Mouse (Mus musculus) hindbrain, embryonic 15.5 days (tissue): ENCODE results near the gene Tomt. TPM values are rescaled to one million over a fixed set of nuclear protein-coding genes. Genes with fewer than 3 reads are reported as not detected.

ENCODE experiments used
- microRNA-seq: library from miRNA; unstranded; fragments of <30 nt; microRNA quantifications from one replicate; pipeline ENCODE4, GENCODE M21; 2016
- polyA plus RNA-seq: library from polyadenylated mRNA; unstranded; fragments of >200 nt; fragmentation: Nextera tagmentation; extraction: Ambion mirVana; gene quantifications from 2 replicates; pipeline ENCODE4 v1.2.1, GENCODE M21; 2015

Tomt gene
- polyA plus RNA-seq, 1 experiment from 2014 or later, result 0.49 TPM

Small RNA genes lying within 50 kb of the gene (microRNA-seq; reads per million reads assigned to microRNA genes)
- not detected for gene Gm22655

Other genes with a start within 250 kb of the Tomt start
- gene Clpb, start 242.7 kb downstream of the Tomt start, polyA plus RNA-seq, result 37.5 and 43.5 TPM in 2 replicates
- 1.5 and 2.3 TPM in 2 replicates for gene Phox2a, start 88.0 kb downstream of the Tomt start, polyA plus RNA-seq
- gene Inppl1, start 68.1 kb downstream of the Tomt start, polyA plus RNA-seq, result 17.2 and 18.2 TPM in 2 replicates
- gene Folr2, start 49.2 kb downstream of the Tomt start, polyA plus RNA-seq, result 2.4 and 2.9 TPM in 2 replicates
- gene Anapc15, start 42.6 kb downstream of the Tomt start, polyA plus RNA-seq, result 72.9 and 77.5 TPM in 2 replicates
- 29.8 and 51.4 TPM in 2 replicates for gene Folr1, start 35.6 kb downstream of the Tomt start, polyA plus RNA-seq
- gene Lamtor1, start 455 bp downstream of the Tomt start, polyA plus RNA-seq, result 155 and 165 TPM in 2 replicates
- gene Lrrc51, start 27.5 kb upstream of the Tomt start, polyA plus RNA-seq, result 12.5 and 15.2 TPM in 2 replicates
- gene Numa1, start 27.8 kb upstream of the Tomt start, polyA plus RNA-seq, result 43.3 and 46.5 TPM in 2 replicates
- gene Il18bp, start 112.3 kb upstream of the Tomt start, polyA plus RNA-seq, result 4.7 and 5.4 TPM in 2 replicates
- 34.5 and 35.5 TPM in 2 replicates for gene Rnf121, start 159.1 kb upstream of the Tomt start, polyA plus RNA-seq
- gene Xndc1, start 159.2 kb upstream of the Tomt start, polyA plus RNA-seq, result 26.7 and 28.1 TPM in 2 replicates
- gene Xntrpc, start 159.4 kb upstream of the Tomt start, polyA plus RNA-seq, result 0.51 and 0.99 TPM in 2 replicates
- 0.81 TPM in 1 of 2 replicates, not detected in the other for gene Trpc2, start 176.8 kb upstream of the Tomt start, polyA plus RNA-seq
- gene Art1, start 195.4 kb upstream of the Tomt start, polyA plus RNA-seq, result 0.41 and 0.44 TPM in 2 replicates
- 0.17 and 0.28 TPM in 2 replicates for gene Art5, start 203.1 kb upstream of the Tomt start, polyA plus RNA-seq
- gene Chrna10, start 210.5 kb upstream of the Tomt start, polyA plus RNA-seq, result not detected in 2 replicates